Mouse (Mus musculus): ENCODE measurements around the gene Ccdc158. TPM values are rescaled to one million over a fixed set of nuclear protein-coding genes. Genes with fewer than 3 reads are reported as not detected.

Ccdc158 gene
- under 1 TPM; 0.50 to 0.74 TPM for total RNA-seq (2021)
- long read RNA-seq, result 0 reads

DNA sequence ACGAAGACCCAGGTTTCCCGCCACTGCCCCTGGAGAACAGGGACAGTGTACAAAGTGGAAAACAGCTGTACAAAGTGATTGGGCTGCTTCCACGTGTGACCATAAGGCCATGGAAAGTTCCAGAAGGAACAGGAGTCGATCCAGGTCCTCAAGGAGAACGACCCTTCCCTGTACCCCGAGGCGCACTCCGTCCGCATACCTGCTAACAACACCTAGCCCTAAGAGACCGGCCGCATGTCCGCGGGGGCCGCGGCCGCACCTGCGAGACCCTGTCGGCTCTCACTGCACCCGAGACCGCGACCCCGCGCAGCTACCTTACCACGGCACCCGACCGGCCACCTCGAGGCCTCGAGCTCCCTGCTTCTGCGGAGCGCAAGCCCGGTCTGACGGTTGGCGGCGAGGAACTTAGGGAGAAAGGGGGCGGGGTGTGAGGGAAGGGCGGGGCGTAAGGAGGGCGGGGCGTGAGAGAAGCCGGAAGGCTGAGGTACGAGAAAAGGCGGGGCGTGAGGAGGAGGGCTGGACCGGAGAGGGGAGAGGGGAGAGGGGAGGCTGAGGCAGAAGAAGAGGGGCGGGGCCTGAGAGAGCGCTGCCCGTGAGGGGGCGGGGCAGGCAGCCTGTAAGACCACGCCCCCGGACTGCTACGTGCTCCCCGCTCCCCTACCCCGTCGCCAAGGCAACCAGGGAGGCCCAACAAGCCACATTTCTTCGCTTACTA lies at the start of gene Ccdc158:
Gene Ccdc158 (minus strand): TSS at position 413 of the 715 bp plus-strand sequence.
- DNase-seq (ENCODE audit: low spot score in 2 of 2), result peak; percentile 59 to 76

DNA sequence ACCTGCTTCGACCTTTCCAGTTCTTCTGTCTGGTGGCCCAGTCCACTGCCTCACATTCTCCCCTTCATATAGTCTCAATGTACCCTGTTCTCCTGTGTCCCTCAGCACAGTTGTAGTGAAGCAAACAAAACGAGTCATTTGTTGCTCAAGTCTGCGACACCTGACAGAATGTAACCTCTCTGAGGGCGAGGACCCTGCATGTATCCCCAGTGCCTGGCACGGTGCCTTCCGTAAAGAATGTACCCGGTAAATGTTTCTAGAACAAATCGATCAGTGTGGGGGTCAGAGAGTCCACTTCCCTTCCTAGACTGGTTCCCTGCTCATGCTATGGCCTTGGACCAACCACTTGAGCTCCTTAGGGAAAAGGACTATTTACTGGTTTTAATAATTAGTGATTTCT lies 46.5 kb upstream of the Ccdc158 start:
- no peak for DNase-seq (ENCODE audit: low spot score in 2 of 2)

DNA sequence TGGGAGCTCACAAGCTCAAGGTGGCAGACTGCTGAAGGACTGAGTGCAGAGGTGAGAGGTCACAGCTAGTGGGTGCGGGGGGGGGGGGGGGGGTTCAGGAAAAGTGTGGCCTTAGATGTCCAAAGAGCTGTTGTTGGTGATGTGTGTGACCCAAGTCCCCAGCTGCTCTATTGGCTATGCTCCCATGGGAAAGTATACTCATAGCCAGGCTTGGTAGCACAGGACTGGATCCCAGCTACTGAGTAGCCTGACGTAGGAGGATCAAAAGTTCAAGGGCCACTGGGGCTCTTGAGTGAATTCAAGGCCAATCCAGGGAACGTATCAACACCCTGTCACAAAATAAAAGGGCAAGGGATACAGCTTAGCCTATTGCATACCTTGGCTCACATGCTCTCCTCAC lies 43.8 kb upstream of the Ccdc158 start:
- DNase-seq (ENCODE audit: low spot score in 2 of 2), result no peak

DNA sequence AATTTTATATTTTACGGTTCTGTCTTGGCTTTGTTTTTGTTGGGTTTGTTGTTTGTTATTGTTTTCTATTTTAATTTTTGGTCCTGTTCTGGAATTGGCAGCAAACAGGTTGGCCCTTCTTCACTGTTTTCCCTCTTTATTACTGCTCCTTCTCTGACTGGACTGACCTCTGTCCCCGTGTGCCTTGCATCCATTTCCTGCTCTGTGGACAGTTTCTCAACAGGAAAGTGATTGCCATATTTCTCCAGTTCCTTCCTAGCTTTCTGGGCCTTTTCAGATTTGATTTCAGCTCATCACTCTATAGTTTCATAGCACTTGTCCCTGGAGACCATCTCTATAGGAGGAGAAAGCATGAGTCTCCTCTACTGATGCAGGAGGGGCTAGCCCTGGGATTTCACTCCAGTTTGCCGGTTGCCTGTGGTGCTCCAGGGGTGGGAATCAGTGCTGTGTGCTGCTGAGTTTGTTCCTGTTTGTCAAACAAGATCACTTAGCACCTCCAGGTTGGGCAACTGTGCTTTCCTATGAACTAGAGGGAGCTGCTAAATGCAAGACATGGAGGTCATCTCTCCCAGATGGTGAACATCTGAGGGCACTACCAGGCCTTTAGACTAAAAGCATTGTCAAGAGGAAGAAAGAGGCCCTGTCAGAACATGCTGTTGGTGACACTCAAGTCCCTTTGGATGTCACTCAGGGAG lies 42.7 kb upstream of the Ccdc158 start:
- no peak for DNase-seq (ENCODE audit: low spot score in 2 of 2)

DNA sequence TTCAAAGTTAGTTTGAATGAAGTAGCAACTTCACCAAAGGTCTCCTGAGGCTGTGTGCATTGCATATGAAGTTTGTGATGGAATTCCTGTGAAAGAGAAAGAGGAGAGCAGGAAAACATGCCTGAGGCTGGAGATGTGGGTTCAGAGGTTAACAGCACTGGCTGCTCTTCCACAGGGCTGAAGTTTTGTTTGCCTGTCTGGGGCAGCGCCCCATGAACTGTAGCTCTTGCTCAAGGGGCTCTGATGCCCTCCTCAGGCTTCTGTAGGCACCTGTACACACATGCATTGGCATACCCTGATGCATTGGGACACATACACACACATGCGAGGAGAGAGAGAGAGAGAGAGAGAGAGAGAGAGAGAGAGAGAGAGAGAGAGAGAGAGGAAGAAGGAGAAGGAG lies 40.8 kb upstream of the Ccdc158 start:
- no peak for DNase-seq (ENCODE audit: low spot score in 2 of 2)

DNA sequence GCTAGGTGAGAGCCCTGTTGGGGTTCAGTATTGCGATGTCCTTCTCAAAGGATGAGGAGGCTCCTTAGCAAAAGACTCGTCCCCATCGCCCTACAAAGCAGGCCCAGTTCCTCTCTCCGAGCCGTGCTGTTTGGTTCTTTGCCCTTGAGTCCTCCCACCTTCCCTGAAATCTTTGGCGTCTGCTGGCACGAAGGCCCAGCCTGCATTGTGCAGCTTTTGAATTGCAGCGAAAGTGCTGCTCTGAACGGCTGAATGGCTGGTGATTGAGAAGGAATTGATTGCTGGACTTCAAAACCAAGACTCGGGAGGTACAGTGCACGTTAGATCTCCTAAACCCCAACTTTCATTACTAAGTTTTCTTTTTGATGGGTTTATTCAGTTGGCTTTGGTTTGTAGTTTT lies 40.2 kb upstream of the Ccdc158 start:
- no peak for DNase-seq (ENCODE audit: low spot score in 2 of 2)

DNA sequence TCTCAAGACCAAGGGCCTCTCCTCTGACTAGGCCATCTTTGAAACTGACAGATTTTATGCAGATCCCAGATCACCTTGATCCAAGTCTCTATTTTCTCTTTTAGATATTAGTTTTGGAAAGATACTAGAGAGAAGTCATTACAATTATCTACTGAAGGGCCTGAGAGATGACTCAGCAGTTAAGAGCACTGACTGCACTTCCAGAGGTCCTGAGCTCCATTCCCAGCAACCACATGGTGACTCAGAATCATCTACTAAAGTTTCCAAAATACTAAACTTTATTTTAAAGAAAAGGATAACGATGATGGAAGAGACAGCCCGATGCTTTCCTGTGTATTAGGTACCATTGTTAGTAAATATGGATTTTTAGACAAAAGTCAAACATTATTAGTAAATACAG lies 39.8 kb upstream of the Ccdc158 start:
- no peak for DNase-seq (ENCODE audit: low spot score in 2 of 2)

DNA sequence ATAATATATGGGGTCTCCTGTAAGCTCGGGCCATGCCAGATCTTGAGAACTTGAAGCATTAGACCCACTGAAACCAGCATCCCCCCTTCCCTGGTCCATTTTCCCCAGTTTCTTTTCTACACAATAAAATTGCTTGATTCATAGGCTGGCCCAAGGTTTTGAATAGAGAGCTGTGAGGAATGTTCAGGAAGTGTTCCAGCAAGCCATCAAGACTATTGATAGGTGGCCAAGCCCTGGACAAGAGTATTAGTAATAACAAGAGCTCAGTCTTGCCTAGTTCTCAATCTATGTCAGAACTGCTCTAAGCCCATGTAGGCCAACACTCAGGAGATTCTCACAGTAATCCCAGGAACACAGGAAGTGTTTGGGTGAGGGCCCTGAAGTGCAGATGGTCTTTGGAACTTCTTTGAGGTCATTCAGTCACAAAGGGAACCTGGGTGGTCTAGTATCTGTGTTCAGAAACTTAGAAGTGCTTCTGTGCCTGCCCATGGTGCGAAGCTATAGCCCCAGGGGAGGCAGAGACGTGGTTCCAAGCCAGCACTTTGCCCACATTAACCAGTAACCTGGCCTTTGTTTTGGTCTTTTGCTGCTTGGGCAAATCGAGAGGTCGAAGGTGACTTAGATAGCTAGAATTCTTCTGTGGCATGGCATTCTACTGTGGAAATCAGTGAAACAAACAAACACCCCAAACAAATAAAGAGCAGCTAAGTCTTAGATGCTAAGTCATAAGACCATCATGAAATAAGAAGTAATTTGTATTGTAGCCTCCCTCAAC lies 37.7 kb upstream of the Ccdc158 start:
- DNase-seq (ENCODE audit: low spot score in 2 of 2), result no peak

DNA sequence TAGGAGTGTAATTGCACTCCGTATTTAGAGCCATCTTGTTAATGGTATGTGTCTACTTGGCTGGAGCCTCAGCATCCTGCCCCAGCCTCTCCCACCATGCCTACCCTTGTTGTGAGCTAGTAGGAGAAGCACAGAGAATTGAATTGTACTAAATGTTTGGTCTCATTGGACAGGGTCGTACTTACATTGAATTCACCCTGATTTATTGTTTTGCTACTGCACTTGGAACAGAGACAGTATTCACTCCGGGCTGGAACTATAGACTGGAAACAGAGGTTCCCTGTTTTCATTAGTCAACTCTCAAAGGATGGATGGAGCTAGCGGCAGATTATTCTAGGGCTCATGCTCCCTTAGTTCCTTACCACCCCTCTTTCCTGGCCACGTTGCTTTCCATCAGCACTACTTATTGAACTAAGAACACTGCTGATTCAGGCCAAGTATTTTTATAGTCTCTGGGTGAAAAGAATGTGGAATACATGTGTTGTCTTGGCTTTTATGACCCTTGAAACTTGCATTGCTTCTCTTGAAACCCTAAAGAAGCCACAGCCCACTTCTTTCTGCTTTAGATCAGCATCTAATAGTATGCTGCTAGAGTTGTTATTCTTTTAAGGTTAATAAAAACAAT lies 36.7 kb upstream of the Ccdc158 start:
- DNase-seq (ENCODE audit: low spot score in 2 of 2), result no peak

DNA sequence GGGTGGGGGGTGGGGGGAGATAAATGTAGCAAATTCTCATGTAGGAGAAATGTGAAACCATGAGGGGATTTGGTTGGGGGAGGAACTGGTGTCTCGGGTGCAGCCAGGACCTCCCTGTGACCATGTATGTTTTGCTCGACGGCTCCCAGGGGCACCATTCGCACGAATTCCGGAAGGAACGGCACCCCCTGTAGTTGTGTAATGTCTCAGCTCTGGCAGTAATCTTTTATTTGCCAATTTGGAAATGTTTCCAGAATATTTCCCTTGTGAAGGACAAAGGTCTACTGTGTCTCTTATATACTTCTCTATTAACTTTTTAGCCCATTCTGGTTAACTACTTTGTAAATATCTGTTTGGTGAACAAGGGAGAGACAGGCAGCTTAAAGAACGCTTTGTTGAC lies 35.7 kb upstream of the Ccdc158 start:
- no peak for DNase-seq (ENCODE audit: low spot score in 2 of 2)

DNA sequence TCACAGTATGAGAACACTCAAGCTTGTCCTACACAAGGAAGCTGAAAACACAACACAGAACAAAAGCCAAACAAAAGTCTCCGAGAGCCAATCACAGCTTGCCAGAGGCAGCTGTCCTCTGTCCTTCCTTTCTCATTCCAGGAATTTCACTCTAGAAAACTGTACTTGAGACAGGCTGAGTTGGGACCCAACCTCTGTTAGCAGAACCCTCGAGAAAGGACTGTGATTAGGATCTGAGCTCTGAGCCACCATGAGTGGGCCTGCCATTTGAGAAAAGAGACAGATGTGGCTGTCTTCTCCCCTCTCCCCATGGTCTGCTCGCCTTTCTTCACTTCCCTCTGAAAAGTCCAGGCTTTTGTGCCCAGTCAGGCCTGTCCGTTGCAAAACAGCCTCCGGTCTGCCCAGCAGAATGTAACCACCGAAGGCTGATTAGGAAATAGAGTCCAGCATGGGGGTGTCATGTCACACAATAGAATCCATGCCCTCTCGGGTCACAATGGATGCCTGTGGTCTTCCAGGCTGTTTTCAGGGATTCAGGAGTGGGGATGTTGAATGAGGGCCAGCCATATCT lies 32.9 kb upstream of the Ccdc158 start:
- no peak for DNase-seq (ENCODE audit: low spot score in 2 of 2)

DNA sequence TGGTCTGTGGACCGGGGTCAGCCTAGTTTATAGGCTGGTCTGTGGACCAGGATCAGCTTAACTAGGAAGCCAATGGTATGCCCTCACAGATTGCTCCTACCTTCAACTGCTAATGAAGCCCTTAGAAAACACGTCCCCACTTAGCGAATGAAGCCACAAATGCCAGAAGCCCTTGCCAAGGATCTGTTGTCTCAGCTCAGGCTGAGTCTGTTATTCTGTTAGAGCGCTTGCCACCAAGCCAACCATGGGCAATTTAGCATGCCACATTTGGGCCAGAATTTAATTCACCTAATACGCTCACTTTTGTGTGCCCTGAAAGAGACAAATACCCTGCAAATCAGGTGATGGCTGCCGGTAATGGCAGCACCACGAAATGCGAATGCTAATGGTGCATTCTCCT lies 28.6 kb upstream of the Ccdc158 start:
- peak; percentile 21 to 38 for DNase-seq (ENCODE audit: low spot score in 2 of 2)

DNA sequence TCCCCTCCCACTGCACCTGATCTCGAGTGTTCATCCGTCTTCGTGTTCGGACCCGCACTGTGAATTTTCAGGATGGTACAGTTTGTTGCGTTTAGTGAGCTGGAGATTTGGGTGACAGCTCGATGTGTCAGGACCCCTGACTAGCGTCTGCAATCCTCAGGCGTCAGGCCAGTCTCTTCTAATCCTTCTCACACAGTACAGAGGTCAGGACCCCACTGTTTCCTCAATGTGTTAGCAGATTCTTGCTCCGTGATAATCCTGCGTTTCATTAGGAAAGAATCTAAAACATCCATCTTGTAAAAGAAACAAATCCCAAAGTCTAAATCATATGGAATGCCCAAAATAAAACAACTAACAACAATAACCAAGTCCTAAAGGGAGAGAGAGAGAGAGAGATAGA lies 26.7 kb upstream of the Ccdc158 start:
- no peak for DNase-seq (ENCODE audit: low spot score in 2 of 2)

DNA sequence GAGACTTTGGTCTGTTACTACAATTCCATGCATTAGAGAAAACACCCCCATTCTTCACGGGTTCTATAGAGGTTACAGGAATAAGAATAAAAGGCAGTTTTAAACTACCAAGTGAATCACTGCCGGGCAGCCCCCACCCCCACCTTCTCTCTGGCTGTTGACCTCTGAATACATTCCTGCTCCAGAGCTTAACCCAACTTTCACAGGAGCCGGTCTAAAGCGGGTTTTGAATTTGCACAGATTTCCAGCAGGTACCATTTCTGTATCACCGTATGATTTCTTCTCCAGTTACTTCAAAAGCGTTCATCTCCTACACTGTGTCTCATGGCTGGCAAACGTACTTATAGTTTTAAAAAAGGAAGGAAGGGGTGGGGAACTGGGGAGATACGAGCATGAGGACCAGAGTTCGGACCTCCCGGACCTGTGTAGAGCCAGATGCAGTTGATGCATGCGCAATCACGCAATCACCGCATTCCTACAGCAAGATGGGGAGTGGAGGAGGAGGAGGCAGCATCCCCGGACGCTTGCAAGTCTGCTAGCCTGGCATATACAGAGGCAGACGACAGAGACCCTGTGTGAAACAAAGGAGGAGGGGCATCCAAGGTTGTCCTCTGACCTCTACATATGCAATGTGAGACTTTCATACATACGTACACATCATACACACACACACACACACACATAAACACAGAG lies 23.9 kb upstream of the Ccdc158 start:
- no peak for DNase-seq (ENCODE audit: low spot score in 2 of 2)

DNA sequence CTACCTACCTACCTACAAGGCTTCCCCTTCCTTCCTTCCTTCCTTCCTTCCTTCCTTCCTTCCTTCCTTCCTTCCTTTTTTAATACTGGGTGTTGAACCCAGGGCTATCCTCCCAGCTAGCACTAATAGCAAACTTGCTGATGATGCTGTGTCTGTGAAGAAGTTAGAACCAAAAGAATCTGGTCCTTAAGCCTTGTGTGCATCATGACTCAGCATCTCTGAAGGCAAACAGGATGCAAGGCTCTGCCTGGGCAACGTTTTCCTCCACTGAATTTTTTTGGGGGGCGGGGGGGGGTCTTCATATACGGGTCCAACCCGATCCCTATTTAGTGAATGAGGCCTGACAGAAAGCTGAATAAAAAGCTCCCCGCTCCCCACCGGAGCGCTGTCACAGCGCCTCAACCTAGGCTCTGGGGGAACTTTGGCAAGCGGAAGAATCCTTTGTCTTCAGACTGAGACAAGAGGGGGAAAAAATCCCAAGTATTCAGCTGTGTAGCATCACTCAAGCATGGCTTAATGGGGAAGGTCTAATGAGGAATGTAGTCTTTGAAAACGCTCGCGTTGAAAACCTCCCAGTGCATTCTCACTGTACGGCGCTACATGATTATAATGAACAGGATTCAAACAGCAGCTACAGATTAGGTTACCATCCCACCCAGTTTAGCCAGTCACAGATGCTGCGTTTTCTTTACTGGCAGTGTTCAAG lies 23.2 kb upstream of the Ccdc158 start:
- peak in 1 of 2 experiments; percentile 12 for DNase-seq (ENCODE audit: low spot score in 2 of 2)

DNA sequence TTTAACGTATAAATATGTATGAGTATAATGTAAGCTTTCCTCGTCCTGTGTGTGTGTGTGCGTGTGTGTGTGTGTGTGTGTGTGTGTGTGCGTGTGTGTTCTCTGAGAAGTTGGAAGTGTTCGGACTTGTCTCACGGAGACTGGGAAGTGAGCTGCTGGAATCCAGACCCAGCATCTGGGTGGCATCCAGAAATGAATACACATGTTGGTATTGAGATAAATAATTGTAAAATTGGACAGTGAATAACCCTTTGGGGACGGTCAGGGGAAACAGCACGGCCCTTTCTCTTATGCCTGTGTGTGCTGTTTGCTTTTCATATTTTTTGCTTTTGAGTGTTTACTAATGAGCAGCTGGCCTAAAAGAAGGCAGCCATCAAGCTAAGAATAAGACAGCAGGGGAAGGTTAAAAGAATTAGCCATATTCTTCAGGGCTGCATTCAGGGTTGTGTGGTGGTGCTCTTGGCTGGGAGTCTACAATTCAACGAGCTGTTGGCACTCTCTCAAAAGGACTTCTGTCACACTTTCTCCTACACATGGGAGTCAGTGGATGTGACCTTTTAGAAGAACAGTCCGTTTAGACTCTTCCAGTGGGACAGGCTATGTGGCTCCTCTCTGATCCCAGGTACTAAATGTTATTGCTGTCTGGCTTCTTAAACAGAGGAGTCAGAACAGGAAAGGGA lies 19.4 kb upstream of the Ccdc158 start:
- DNase-seq (ENCODE audit: low spot score in 2 of 2), result no peak

DNA sequence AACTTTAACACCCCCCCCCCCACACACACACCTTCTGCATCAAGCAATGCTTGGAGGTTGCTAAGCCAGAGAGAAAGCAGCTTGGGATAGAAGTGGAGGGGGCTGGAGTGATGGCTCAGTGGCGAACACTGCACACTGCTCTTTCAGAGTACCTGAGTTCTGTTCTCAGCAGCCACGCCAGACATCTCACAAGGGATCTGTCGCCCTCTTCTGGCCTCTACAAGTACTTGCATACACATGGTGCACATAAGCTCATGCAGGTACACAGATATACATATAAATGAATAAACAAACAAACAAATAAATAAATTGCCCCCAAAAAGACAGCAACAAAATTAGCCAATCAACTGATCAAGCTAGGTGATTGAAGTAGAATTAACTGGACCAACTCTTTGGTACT lies 18.7 kb upstream of the Ccdc158 start:
- no peak for DNase-seq (ENCODE audit: low spot score in 2 of 2)

DNA sequence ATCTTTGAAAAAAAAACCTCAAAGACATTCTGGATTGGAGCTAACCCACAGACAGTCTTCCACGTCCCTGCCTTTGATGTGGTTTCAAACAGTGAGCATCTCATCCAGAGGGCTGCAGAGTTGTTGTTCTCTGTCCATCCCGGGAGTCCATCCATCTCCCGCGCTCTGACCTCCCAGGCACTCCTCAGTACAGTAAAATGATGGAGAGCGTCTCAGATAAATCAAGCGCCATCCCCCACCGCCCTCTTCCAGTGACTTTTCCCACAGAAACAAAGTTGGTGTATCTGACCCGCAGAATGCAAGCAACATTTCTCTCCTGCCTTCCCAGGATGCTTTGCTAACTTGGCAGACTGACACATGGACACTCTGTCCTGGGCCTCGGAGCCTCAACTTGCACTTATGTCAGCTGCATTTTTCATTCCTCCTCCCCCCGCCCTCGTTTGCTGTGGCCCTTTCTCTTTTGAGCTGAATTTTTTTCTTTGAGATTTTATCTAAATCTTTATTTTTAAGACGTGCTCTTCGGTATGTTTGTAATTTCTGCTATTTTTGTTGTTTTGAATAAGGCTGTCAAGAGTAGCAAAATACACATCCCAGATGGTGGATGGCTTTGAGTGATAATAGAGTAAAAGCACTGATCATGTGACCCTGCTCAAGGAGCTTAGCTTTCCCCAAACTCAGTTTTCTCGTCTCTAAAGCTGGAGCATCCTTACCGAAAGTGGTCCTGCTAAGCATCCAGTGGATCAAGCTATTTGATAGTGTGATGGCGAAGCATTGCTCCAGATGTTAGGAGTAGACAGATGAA lies 17.3 kb upstream of the Ccdc158 start:
- no peak for DNase-seq (ENCODE audit: low spot score in 2 of 2)

DNA sequence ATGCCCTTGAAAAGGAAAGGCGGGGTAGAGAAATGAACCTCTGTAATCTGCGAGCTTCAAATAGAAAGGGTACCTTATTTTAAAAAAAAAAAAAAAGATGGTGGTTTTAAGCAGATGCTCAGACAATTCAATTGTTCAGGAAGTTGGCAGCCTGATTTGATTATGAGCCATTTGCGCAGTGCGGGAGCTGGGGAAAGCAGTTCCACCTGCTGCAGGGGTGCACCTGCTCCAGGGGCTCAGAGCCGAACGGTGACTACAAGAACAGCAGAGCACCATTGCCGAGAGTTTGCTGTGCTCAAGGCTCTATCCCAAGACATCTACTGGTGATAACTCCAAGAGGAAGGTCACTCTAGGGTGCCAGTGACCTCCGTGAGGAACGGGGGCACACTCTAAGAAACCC lies 13.5 kb upstream of the Ccdc158 start:
- no peak for DNase-seq (ENCODE audit: low spot score in 2 of 2)
